Mouse (Mus musculus): ENCODE results near the gene Tex37.

Gene Tex37

DNA sequence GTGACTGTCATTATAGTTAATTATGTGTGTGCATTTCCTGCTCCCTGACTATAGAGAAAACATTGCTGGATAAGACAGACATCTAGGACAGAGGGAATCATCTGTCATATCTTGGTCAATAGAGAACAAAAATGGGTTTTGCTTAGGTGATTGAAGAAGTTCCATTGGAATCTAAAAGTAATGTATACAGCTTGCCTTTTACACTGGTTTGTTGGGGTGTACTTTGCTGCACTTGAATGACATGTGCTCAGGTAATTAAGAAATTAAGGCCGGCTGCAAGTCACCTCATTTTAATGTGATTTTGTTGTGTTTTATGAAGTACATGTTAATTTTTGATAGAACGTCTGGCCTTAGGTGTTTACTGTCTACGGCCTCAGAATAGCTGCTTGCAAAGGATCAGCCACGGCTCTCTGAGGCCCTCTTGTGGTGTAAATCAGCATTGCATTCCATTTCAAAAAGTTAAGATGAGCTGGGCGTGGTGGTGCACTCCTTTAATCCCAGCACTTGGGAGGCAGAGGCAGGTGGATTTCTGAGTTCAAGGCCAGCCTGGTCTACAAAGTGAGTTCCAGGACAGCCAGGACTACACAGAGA is 37.9 kb downstream of the Tex37 start:
- peak; percentile 18 to 67 for DNase-seq (ENCODE audit: low spot score in 2 of 2)

DNA sequence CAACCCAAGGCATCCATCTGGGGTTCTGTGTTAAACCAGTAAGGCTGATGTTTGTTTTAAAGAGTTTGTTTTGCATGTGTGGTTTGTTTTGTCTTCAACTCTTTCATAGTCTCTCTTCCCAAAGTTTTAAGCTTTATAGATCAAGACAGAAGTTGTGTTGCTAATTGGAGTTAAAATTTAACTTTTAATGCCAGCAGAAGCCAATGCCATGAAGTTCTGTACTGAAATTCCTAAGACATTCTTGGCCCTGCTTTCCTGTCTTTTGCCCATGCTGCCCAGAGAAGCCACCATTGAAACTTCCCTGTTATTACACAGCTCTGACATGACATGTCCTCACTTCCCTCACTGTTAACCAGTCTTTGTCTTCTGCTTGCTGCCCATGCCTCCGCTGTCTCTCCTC is 43.7 kb downstream of the Tex37 start:
- no peak for DNase-seq (ENCODE audit: low spot score in 2 of 2)

DNA sequence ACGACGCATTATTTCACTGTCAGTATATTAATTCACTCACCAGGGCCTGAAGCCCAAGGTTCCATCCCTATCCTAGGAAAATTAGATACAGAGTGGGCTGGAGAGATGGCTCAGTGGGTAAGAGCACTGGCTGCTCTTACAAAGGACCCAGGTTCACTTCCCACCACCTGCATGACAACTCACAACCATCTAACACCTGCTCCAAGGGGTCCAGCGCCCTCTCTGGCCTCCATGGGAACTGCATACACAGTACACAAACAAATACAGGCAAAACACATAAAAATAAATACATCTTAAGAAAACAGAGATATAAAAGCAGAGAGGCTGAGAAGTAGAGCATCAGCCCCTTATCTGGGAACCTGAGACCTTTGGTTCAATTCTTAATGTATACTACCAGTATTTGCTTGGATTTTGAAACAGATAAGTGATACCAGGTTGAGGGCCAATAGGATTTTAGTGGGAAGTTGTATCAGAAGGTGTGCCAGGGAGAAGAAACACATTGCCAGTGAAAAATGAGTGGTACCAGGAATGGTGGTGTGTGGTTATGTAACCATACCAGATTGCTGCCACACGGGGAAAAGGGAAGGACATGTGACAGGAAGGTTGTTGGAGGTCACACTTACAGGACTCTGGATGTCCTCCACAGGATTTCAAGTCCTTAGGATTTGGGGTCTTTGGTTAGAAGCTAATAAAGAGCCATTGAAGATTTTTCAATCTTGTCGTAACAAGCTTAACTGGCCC is 44.5 kb downstream of the Tex37 start:
- no peak for DNase-seq (ENCODE audit: low spot score in 2 of 2)

DNA sequence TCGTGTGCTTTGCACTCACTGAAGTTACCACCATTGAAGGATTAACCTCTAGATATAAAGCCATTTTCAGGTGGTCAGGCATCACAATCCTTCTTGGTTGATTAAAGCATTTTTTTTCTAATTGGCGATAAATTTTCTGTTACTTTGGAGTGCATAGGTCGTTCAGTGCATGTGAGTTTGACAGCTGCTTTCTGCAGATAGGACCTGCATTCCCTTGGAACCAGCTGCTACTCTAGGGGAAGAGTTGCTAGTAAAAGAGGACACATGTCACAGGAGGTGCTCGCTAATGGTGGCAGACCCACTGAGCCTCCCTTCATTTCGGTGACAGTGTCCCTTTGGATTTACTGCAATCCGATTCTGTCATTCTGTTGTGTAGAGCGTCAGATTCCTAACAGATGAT is 46.2 kb downstream of the Tex37 start:
- DNase-seq (ENCODE audit: low spot score in 2 of 2), result no peak

DNA sequence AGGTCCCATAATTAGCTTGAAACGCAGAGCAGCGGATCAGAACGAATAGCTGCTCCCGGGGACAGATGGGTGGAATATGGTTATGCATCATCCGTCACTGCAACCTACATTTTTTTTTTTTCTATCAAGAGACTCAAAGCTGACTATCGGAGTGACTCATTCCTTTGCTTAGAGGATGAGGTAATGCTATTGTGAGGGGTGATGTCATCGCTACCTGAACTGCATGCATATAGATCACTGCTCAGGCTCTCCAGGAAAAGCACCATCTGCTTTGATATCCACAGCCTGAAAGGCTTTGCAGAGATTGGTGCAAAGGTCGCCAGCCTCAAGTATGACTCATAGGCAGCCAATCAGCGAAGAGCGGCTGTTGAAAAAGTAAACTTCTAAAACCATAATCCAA is 46.6 kb downstream of the Tex37 start:
- peak; percentile 12 to 59 for DNase-seq (ENCODE audit: low spot score in 2 of 2)

DNA sequence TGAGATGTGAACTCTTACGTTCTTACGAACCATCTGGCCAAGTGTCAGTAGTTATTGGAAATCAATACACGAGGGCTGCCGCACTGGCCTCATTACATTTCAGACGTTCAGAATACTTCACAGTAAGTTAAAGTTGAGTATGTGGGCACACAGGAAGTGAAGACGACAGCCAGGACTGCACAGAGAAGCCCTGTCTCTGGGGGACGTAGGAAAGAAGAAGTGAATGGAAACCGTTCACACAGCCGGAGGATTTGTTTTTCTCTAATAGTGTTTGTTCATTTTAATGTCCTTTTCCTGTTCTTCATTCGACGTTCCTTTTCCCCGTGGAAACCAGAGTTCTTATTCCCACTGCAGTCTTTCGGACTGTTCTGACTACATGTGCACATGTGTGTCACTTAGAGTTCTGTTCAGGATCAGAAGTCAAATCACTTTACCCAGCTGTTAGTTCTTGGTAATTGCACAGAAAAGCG is 47.2 kb downstream of the Tex37 start:
- DNase-seq (ENCODE audit: low spot score in 2 of 2), result no peak

DNA sequence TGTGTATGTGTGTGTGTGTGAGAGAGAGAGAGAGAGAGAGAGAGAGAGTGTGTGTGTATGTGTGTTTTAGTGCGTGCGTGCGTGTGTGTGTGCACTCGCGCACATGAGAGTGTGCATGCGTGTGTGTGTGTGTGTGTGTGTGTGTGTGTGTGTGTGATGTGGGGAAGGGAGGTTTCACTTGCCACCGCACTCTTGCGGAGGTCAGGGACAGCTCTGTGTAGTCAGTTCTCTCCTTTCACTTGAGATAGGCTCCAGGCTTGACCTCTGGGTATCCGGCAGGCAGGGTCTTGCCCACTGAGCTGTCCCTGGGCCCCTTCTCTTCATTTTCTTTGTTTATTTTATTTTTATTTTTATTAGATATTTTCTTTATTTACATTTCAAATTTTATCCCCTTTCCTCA is 51.4 kb downstream of the Tex37 start:
- no peak for DNase-seq (ENCODE audit: low spot score in 2 of 2)

DNA sequence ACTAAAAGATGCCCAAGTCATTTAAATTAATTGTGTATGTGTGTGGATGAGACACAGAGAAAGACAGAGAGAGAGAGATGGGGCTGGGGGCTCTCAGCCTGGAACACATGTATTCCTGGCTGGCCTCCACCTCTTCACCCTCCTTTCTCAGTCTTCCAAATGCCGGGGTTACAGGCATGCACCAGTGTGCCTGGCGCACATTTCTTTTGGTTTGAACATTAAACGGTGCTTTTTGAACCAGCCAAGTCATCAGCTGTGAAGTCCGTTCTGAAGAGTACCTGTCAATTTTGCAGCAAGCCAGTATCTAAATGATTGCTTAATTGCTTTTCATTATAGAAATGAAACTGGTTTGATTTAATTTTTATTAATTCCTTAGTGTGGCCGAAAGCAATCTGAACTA is 52.0 kb downstream of the Tex37 start:
- DNase-seq (ENCODE audit: low spot score in 2 of 2), result no peak

DNA sequence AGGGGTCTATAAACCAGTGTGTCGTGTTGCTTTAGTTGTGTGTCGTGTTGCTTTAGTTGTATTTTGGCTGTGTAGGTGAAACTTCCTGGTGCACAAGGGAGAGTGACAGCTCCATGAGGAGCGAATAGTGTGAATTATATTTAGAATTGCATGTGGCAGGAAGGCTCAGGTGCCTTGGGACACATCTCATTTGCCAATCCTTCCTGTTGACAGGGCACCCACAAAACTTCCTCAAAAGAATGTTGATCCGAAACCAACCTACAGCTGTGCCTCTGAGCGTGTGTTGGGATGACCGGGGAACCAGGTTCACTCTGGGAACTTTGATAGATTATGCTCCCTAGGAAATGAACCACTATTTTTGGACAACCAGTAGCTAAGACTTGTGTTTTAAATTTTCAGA is 54.4 kb downstream of the Tex37 start:
- DNase-seq (ENCODE audit: low spot score in 2 of 2), result no peak

Data from frontal cortex, postnatal 10 days (tissue).